Mouse (Mus musculus) cerebellum, adult 9-11 months (tissue): ENCODE measurements around the gene Pcyt1a.
"Not testable (repeated sequence)": the region's sequence is repeated elsewhere in the genome, so short reads cannot be mapped to it uniquely, and the experiment has no call there.

Experiments
- DNase-seq: peaks from one replicate; pipeline ENCODE4 v3.0.0; 2022

Pcyt1a gene

GRCm38 (mm10) chr16:32434691-32435090, 4.0 kb downstream of the Pcyt1a start:
- DNase-seq = no peak

- DNase-seq = no peak
Measured at GRCm38 (mm10) chr16:32436657-32437056, 5.9 kb downstream of the Pcyt1a start.

- no peak for DNase-seq
Measured at GRCm38 (mm10) chr16:32437266-32437665, 6.5 kb downstream of the Pcyt1a start.

GRCm38 (mm10) chr16:32441432-32441831, 10.7 kb downstream of the Pcyt1a start:
- no peak for DNase-seq

- DNase-seq = not testable (repeated sequence)
Measured at GRCm38 (mm10) chr16:32444615-32445014, 13.9 kb downstream of the Pcyt1a start.

GRCm38 (mm10) chr16:32445558-32445957, 14.8 kb downstream of the Pcyt1a start:
- no peak for DNase-seq

- no peak for DNase-seq
Measured at GRCm38 (mm10) chr16:32446563-32447138, 15.9 kb downstream of the Pcyt1a start.

GRCm38 (mm10) chr16:32449665-32450064, 18.9 kb downstream of the Pcyt1a start:
- DNase-seq = no peak

- no peak for DNase-seq
Measured at GRCm38 (mm10) chr16:32450133-32450532, 19.4 kb downstream of the Pcyt1a start.

- no peak for DNase-seq
Measured at GRCm38 (mm10) chr16:32453102-32453501, 22.4 kb downstream of the Pcyt1a start.

- no peak for DNase-seq
Measured at GRCm38 (mm10) chr16:32454646-32455045, 23.9 kb downstream of the Pcyt1a start.

GRCm38 (mm10) chr16:32456086-32456485, 25.4 kb downstream of the Pcyt1a start:
- DNase-seq = no peak

- no peak for DNase-seq
Measured at GRCm38 (mm10) chr16:32456761-32457160, 26.0 kb downstream of the Pcyt1a start.

- peak; percentile 60 for DNase-seq
Measured at GRCm38 (mm10) chr16:32457589-32458386, 27.1 kb downstream of the Pcyt1a start.

GRCm38 (mm10) chr16:32460518-32460917, 29.8 kb downstream of the Pcyt1a start:
- no peak for DNase-seq

- no peak for DNase-seq
Measured at GRCm38 (mm10) chr16:32461713-32462112, 31.0 kb downstream of the Pcyt1a start.

- DNase-seq = no peak
Measured at GRCm38 (mm10) chr16:32462950-32463349, 32.2 kb downstream of the Pcyt1a start.

- no peak for DNase-seq
Measured at GRCm38 (mm10) chr16:32463426-32463825, 32.7 kb downstream of the Pcyt1a start.

GRCm38 (mm10) chr16:32464908-32465307, 34.2 kb downstream of the Pcyt1a start:
- no peak for DNase-seq

- DNase-seq = no peak
Measured at GRCm38 (mm10) chr16:32468488-32468887, 37.8 kb downstream of the Pcyt1a start.

- DNase-seq = no peak
Measured at GRCm38 (mm10) chr16:32469404-32470105, 38.8 kb downstream of the Pcyt1a start.

GRCm38 (mm10) chr16:32472276-32473015, 41.7 kb downstream of the Pcyt1a start:
- DNase-seq = no peak

- no peak for DNase-seq
Measured at GRCm38 (mm10) chr16:32477315-32477714, 46.6 kb downstream of the Pcyt1a start.
